Mouse (Mus musculus) heart, embryonic 10.5 days (tissue): Measurements from ENCODE around the gene Kirrel2. TPM values are rescaled to one million over a fixed set of nuclear protein-coding genes. Genes with fewer than 3 reads are reported as not detected.
"Not testable (repeated sequence)": the region's sequence is repeated elsewhere in the genome, so short reads cannot be mapped to it uniquely, and the experiment has no call there.

Experiments
- DNase-seq: peaks from one replicate; pipeline ENCODE4 v3.0.0-alpha.2; 2017; ENCODE audit warnings: low spot score
- H3K27ac ChIP-seq: fragments of 300-500 bp; sonication (generic); 2 replicates; pipeline ENCODE4 v1.5.1; 2016; ENCODE audit warnings: mild to moderate bottlenecking
- H3K27me3 ChIP-seq: fragments of 300-500 bp; sonication (generic); 2 replicates; pipeline ENCODE4 v1.6.1; 2016; ENCODE audit warnings: mild to moderate bottlenecking; ENCODE audit not compliant: poor library complexity, insufficient read depth, severe bottlenecking
- H3K36me3 ChIP-seq: fragments of 300-500 bp; sonication (generic); 2 replicates; pipeline ENCODE4 v1.6.1; 2016; ENCODE audit warnings: mild to moderate bottlenecking, moderate library complexity
- H3K4me1 ChIP-seq: fragments of 300-500 bp; sonication (generic); 2 replicates; pipeline ENCODE4 v1.6.1; 2016; ENCODE audit warnings: mild to moderate bottlenecking
- H3K4me3 ChIP-seq: fragments of 300-500 bp; sonication (generic); 2 replicates; pipeline ENCODE4 v1.5.1; 2016; ENCODE audit warnings: mild to moderate bottlenecking, moderate library complexity
- H3K9me3 ChIP-seq: fragments of 300-500 bp; sonication (generic); 2 replicates; pipeline ENCODE4 v1.6.1; 2016; ENCODE audit warnings: mild to moderate bottlenecking, moderate library complexity
- WGBS: fragments of 180-500 bp; shearing (Covaris S2); methylation state at CpG from one replicate; pipeline ENCODE4 v1.1.7; 2016; 5-methylcytosine and 5-hydroxymethylcytosine counted together
- polyA plus RNA-seq: library from polyadenylated mRNA; unstranded; fragments of >200 nt; fragmentation: Nextera tagmentation; extraction: Ambion mirVana; gene quantifications from 2 replicates; pipeline ENCODE4 v1.2.1, GENCODE M21; 2016

Kirrel2 gene
- polyA plus RNA-seq = 3.3 and 5.2 TPM in 2 replicates

DNA sequence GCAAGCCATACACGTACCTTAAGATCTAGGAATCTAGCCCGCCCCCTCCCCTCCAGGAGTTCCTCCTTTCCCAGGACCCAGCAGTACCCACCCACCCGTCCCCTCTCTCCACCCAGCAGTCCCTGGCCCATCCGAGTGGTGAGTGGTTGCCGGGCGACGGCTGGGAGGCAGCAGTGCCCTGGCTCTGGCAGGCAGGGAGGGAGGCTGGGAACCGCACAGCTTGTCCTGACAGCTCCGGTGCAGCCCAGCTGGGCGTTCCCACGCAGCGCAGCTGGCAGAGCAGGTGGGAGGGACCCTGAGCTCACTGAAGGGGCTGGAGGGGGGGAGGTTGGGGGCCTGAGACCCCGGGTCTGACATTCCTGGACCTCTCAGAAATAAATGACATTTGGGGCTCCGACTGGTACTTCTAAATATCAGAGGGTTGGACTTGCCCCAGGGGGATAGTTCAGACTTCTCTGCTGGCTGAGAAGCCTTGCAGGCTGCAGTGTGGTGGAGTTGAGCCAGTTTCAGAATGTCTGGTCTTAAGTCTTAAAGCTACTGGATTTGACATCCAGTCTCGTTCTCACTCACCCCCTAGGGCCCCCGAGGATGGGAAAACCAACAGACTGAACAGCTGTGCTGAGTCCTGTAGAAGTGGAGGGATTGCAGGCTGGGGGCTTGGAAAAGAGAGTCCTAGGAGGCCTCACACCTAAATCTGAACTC lies at the start of gene Kirrel2, which contains the start of gene Nphs1:
Gene Kirrel2 (minus strand): TSS at position 62 of the 702 bp plus-strand sequence.
Gene Nphs1 (plus strand): TSS at position 687 of the 702 bp plus-strand sequence.
- Histone ChIP-seq H3K4me3 (peak within 1 kb of the TSS; percentile 31), H3K36me3 (no peaks in the 10 kb centered on the region), H3K27me3 (peaks cover 100% of the 10 kb centered on the region), H3K9me3 (no peaks in the 10 kb centered on the region), H3K4me1 (peaks cover 18% of the 10 kb centered on the region), H3K27ac (no peak within 1 kb of the TSS)
- no peak for DNase-seq
- WGBS = 4% methylated on average over 15 of the region's 16 CpGs

- H3K4me1 ChIP-seq, H3K9me3 ChIP-seq, H3K4me3 ChIP-seq, H3K36me3 ChIP-seq, DNase-seq, H3K27me3 ChIP-seq, H3K27ac ChIP-seq: not testable (repeated sequence)
- 71% methylated on average over 5 of the region's 5 CpGs for WGBS
Observed at GRCm38 (mm10) chr7:30501159-30501558, 43.7 kb upstream of the Kirrel2 start.

DNA sequence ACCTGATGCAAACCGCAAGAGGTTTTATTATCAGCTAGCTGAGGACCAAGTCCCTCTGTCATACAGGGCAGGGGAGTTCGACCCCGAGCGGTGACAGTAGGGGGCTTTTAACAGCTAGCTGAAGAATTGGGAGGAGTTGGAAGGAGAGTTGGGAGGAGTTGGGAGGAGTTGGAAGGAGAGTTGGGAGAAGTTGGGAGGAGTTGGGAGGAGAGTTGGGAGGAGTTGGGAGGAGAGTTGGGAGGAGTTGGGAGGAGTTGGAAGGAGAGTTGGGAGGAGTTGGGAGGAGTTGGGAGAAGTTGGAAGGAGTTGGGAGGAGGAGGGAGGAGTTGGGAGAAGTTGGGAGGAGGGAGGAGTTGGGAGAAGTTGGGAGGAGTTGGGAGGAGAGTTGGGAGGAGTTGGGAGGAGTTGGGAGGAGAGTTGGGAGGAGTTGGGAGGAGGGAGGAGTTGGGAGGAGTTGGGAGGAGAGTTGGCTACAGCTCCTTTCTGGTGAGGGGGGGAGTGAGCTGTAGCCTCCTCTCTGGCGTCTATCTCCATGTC lies 38.1 kb upstream of the Kirrel2 start:
- not testable (repeated sequence) for DNase-seq, H3K4me1 ChIP-seq

GRCm38 (mm10) chr7:30493401-30493931 lies 36.0 kb upstream of the Kirrel2 start, which contains the start of gene Prodh2:
Prodh2 (plus strand) TSS chr7:30493622.
- no peak within 1 kb of the TSS for H3K4me3 ChIP-seq
- H3K27ac ChIP-seq = no peak within 1 kb of the TSS
- no peak for DNase-seq
- WGBS = 54% methylated on average over 11 of the region's 11 CpGs
- H3K27me3 ChIP-seq = peaks cover 29% of the 10 kb centered on the region; the same call in 1 of the 2 replicates
- no peaks in the 10 kb centered on the region for H3K9me3 ChIP-seq
- H3K4me1 ChIP-seq = no peaks in the 10 kb centered on the region
- H3K36me3 ChIP-seq = no peaks in the 10 kb centered on the region

More for the DNA sequence above, 38.1 kb upstream of the Kirrel2 start:
- WGBS = 53% methylated on average over 5 of the region's 5 CpGs
- H3K9me3 ChIP-seq, H3K4me3 ChIP-seq, H3K27ac ChIP-seq, H3K36me3 ChIP-seq: not testable (repeated sequence)
- H3K27me3 ChIP-seq = peaks cover 21% of the 10 kb centered on the region; the same call in 1 of the 2 replicates

- H3K9me3 ChIP-seq = no peaks in the 10 kb centered on the region
- no peaks in the 10 kb centered on the region for H3K4me1 ChIP-seq
- DNase-seq = no peak
- no peak overlapping the region for H3K27ac ChIP-seq
- H3K36me3 ChIP-seq = no peaks in the 10 kb centered on the region
- H3K27me3 ChIP-seq = peaks cover 29% of the 10 kb centered on the region; the same call in 1 of the 2 replicates
- WGBS = 19% methylated on average over 4 of the region's 4 CpGs
- H3K4me3 ChIP-seq = no peak overlapping the region
Observed at GRCm38 (mm10) chr7:30492765-30493164, 35.3 kb upstream of the Kirrel2 start.

DNA sequence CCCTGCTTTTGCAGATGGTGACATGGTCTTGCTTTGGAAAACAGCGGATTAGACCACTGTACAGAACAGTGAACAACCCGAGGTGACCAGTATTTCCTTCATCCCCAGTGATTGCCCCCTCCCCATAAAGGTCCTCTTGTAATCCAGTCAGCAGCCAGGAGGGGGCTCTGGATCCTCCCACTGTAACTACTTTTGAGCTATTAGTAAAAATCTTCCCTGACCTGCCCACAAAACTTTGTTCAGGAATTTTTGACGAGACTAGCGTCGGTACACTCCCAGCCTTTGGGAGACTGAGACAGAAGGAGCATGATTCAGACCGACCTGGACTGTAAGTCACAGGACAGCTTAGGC lies 33.4 kb upstream of the Kirrel2 start:
- peaks cover 29% of the 10 kb centered on the region; the same call in 1 of the 2 replicates for H3K27me3 ChIP-seq
- H3K9me3 ChIP-seq = no peaks in the 10 kb centered on the region
- WGBS = 15% methylated on average over 6 of the region's 6 CpGs
- no peak overlapping the region for H3K4me3 ChIP-seq
- H3K36me3 ChIP-seq = no peaks in the 10 kb centered on the region
- no peak overlapping the region for H3K27ac ChIP-seq
- no peaks in the 10 kb centered on the region for H3K4me1 ChIP-seq
- no peak for DNase-seq

DNA sequence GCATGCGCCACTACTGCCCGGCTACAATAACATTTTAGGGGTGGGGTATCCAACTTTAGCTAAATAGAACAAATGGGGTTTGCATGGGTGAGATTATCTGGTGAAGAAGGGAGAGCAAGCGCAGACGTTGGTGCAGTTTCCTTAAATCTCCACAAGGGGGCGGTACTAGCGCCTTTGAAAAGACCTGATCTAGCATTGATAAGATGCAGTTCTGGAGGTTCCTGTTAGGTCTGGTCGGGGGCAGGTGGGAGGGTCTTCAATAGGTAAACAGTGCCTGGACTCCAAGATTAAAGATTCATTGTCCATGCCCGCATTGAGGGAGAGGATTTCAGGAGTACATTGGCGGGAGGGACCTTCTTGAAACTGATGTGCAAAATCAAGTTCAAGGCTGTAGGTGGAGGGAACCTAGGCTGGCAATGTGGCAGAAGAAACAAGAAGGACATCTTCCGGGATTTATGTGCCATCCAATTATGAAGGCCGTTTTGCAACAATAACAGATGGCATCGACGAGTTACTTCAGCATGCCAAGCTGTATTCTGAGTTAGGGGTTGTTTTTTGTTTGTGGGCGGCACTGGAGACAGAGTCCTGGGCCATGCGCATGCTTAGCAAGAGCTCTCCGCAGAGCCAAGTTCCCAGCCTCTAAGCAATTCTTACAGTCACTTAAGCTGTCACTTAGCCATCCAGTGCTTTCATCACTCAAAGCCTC lies 32.9 kb upstream of the Kirrel2 start:
- 28% methylated on average over 16 of the region's 16 CpGs for WGBS

DNA sequence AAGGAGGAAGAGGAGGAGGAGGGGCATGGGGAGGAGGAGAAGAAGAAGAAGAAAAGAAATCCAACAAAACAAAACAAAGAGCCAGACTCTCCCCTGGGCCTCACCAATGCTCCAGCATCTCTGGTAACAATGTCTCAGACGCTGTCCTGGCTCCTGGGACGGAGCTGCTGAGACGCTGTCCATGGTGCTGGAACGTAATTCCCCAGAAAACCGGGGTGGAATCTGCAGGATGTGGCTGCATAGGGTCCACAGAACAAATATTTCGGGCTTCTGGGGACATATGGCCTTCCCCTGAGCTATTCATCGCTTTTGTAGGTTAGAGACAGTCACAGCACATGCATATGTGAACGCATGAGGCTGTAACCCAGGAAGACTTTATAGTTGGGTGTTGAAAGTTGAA lies 26.8 kb upstream of the Kirrel2 start:
- no peaks in the 10 kb centered on the region for H3K9me3 ChIP-seq
- WGBS = 13% methylated on average over 8 of the region's 8 CpGs
- DNase-seq = peak; percentile 87

More for the DNA sequence above, 32.9 kb upstream of the Kirrel2 start:
- Histone ChIP-seq H3K27ac (no peak overlapping the region), H3K36me3 (no peaks in the 10 kb centered on the region), H3K4me1 (no peaks in the 10 kb centered on the region), H3K27me3 (peaks cover 29% of the 10 kb centered on the region; the same call in 1 of the 2 replicates), H3K9me3 (no peaks in the 10 kb centered on the region), H3K4me3 (no peak overlapping the region)
- no peak for DNase-seq

DNA sequence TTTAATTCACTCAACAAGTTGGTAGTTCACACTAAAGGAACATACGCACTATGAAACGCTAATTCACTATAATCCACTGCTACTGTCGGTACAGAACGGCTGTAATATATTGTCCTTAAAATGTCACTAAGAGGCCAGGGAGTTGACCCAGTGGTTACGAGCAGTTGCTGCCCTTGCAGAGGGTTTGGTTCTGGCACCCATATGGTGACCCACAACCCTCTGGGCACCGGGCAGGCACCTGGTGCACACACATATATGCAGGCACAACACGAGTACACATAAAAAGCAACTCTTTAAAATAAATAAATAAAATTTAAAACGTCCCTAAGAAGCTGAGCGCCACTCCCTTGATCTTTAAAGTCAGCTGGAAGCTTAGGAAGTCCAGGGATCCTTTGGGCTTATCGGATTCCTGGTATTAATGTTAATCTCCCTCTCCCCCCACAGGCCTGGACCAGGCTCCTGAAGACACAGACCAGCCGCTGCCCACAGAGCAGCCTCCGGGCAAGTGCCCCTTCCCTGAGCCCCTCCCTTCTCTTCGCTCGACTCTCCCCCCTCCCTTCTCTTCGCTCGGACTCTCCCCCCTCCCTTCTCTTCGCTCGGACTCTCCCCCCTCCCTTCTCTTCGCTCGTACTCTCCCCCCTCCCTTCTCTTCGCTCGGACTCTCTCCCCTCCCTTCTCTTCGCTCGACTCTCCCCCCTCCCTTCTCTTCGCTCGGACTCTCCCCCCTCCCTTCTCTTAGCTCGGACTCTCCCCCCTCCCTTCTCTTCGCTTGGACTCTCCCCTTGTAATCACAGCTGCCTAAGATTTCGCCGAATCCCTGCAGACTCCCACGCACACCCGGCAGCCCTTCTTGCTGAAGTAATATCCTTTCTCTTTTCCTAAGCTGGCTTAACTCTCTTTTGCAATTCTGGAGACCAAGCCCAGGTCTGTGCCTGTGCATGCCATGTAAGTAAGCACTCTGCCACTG lies 20.2 kb upstream of the Kirrel2 start:
- H3K27me3 ChIP-seq = peaks cover 24% of the 10 kb centered on the region

More for the DNA sequence above, 26.8 kb upstream of the Kirrel2 start:
- H3K4me1 ChIP-seq = peaks cover 4% of the 10 kb centered on the region
- H3K27me3 ChIP-seq = peaks cover 27% of the 10 kb centered on the region
- no peak overlapping the region for H3K27ac ChIP-seq
- no peaks in the 10 kb centered on the region for H3K36me3 ChIP-seq
- no peak overlapping the region for H3K4me3 ChIP-seq

DNA sequence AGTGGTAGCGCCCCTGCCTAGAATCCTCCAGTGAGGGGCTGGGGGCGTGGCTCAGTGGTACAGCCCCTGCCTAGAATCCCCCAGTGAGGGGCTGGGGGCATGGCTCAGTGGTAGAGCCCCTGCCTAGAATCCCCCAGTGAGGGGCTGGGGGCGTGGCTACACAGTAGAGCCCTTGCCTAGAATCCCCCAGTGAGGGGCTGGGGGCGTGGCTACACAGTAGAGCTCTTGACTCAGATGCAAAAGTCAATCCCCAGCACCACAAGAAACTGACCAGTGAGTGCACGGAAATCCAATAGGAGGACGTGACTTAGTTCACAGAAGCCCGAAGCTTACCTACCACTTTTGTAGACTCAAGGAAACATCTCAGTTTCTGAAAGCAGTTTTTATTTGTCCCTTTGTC lies 18.6 kb upstream of the Kirrel2 start:
- DNase-seq, H3K4me3 ChIP-seq, H3K36me3 ChIP-seq, H3K9me3 ChIP-seq, H3K27ac ChIP-seq, H3K4me1 ChIP-seq: not testable (repeated sequence)
- 82% methylated on average over 7 of the region's 7 CpGs for WGBS
- peaks cover 11% of the 10 kb centered on the region; the same call in 1 of the 2 replicates for H3K27me3 ChIP-seq

More for the DNA sequence above, 20.2 kb upstream of the Kirrel2 start:
- Histone ChIP-seq H3K4me3 (peak overlapping the region; percentile 45), H3K27ac (no peak overlapping the region; the same call in 1 of the 2 replicates), H3K36me3 (no peaks in the 10 kb centered on the region), H3K9me3 (no peaks in the 10 kb centered on the region), H3K4me1 (peaks cover 10% of the 10 kb centered on the region)
- 13% methylated on average over 27 of the region's 32 CpGs for WGBS
- DNase-seq = no peak

DNA sequence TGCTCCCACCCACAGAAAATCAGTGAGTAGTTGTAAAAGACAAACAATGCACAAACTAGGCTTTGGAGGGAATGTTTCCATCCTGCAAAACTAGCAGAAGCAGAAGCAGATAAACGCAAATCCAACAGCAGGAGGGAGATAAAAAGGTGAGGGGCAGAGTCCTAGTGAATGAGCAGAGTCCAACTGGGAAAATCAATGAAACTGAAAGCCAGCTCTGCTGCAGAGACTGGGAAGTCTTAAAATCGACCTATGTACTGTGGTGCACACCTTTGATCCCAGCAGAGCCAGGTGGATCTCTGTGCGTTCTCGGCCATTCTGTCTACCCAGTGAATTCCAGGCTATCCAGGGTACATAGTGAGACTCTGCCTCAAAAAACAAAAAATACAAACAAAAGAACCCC lies 17.5 kb upstream of the Kirrel2 start:
- DNase-seq = no peak
- no peaks in the 10 kb centered on the region for H3K36me3 ChIP-seq
- H3K9me3 ChIP-seq = no peaks in the 10 kb centered on the region
- no peak overlapping the region for H3K27ac ChIP-seq
- peaks cover 7% of the 10 kb centered on the region; the same call in 1 of the 2 replicates for H3K27me3 ChIP-seq
- 68% methylated on average over 4 of the region's 4 CpGs for WGBS
- no peak overlapping the region for H3K4me3 ChIP-seq
- H3K4me1 ChIP-seq = peaks cover 6% of the 10 kb centered on the region; the same call in 1 of the 2 replicates

DNA sequence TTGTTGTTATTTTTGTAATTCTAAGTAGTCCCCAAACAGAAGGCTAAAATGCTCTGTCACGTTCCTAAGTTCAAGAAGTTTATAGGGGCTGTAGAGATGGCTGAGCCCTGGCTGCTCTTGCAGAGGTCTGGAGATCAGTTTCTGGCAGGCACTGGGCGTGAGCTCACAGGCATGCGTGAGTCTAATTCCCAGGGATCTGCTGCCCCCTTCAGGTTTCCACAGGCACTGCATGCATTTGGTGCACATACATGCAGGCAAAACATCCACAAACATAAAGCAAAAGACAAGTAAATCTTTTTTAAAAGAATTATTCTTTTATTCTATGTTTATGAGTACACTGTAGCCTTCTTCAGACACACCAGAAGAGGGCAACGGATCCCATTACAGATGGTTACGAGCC lies 14.9 kb upstream of the Kirrel2 start:
- Histone ChIP-seq H3K27ac (no peak overlapping the region), H3K36me3 (no peaks in the 10 kb centered on the region), H3K27me3 (peaks cover 18% of the 10 kb centered on the region), H3K9me3 (no peaks in the 10 kb centered on the region), H3K4me3 (no peak overlapping the region), H3K4me1 (peaks cover 5% of the 10 kb centered on the region; the same call in 1 of the 2 replicates)
- 45% methylated on average over 5 of the region's 5 CpGs for WGBS
- no peak for DNase-seq
